In genomic region chr19:6598186-6598585, GRCm38 (mm10) we compare ENCODE assay signal across 22 mouse cellular contexts. TPM values are rescaled to one million over a fixed set of nuclear protein-coding genes. Genes with fewer than 3 reads are reported as not detected.
A peak's percentile ranks its signal among the peaks of the same experiment; 100 is the strongest.
DNase-seq lines count a peak whose midpoint lies in the region; ATAC-seq and TF ChIP-seq lines count a peak whose summit lies in the region.
"Had no signal": no experiment of that assay in that cellular context is flagged by ENCODE, and none has a peak within 500 bp of the region (broad histone marks: within the 10 kb centered on the region; RNA-seq: fewer than 3 reads in every experiment).

No protein-coding gene starts in this region.

- TF ChIP-seq EP300 in liver, embryonic 14.5 days (IDR thresholded peaks at IDR 0.05; ENCODE audit: low read depth): no peak
- TF ChIP-seq EP300 in CH12.LX (IDR thresholded peaks at IDR 0.05; ENCODE audit: low read length): no peak

- in situ Hi-C loops in CH12.LX (cut with MboI; ENCODE audit: low pct_ligation_motif_present, low pct_unique_long_range_greater_than_20kb, low sequenced_read_pairs): no loop called here

- no peaks in the 10 kb centered on the region for H3K27me3 ChIP-seq in hindbrain, postnatal 0 days (ENCODE audit: insufficient read depth, low read length)
- H3K27me3 ChIP-seq in hindbrain, embryonic 14.5 days (ENCODE audit: control insufficient read depth, insufficient read depth, low read length): no peaks in the 10 kb centered on the region
- H3K27me3 ChIP-seq in liver, embryonic 14.5 days (ENCODE audit: control insufficient read depth, insufficient read depth, low read length): no peaks in the 10 kb centered on the region
- no peaks in the 10 kb centered on the region; the same call in none of the 2 replicates for H3K27me3 ChIP-seq in liver, embryonic 11.5 days (replicated peaks; ENCODE audit: control insufficient read depth, insufficient read depth, low read length)
- peaks cover 5% of the 10 kb centered on the region for H3K27me3 ChIP-seq in CH12.LX (replicated peaks)
- 0 out of 2 replicates have a peak, but pooled peaks cover 3% of the 10 kb centered on the region for H3K27me3 ChIP-seq in intestine, postnatal 0 days (replicated peaks; ENCODE audit: control insufficient read depth, insufficient read depth, low read length)
- H3K27me3 ChIP-seq in cerebellum, adult 2 months (ENCODE audit: control insufficient read depth, insufficient read depth, low read length): no peaks in the 10 kb centered on the region
- H3K27me3 ChIP-seq: hindbrain, embryonic 13.5 days; stomach, embryonic 15.5 days had no signal

- TF ChIP-seq CTCF in hindbrain, postnatal 0 days (IDR thresholded peaks at IDR 0.05; ENCODE audit: low read depth): peak; percentile 19; the same call in 1 of the 2 replicates
- 0 out of 2 replicates have a peak, but pooled peaks have one; percentile 35 for TF ChIP-seq CTCF in liver, embryonic 14.5 days (IDR thresholded peaks at IDR 0.05; ENCODE audit: low read depth)
- TF ChIP-seq CTCF in CH12.LX (conservative IDR thresholded peaks at IDR 0.05 in 1 of 2, IDR thresholded peaks at IDR 0.05 in 1 of 2; ENCODE audit: low read depth in 2 of 2, low read length in 2 of 2): peak in 1 of 2 experiments; percentile 53; a peak in 2 of 4 replicates
- TF ChIP-seq CTCF in intestine, postnatal 0 days (IDR thresholded peaks at IDR 0.05; ENCODE audit: low read depth): peak; percentile 48
- no peak; the same call in 1 of the 2 replicates for TF ChIP-seq CTCF in cerebellum, adult 2 months (IDR thresholded peaks at IDR 0.05; ENCODE audit: borderline replicate concordance, insufficient read depth, low read depth, low read length)

- TF ChIP-seq RAD21 in CH12.LX (IDR thresholded peaks at IDR 0.05; ENCODE audit: low read depth, low read length): peak; percentile 9

- no peaks in the 10 kb centered on the region for H3K4me1 ChIP-seq in hindbrain, postnatal 0 days (ENCODE audit: insufficient read depth, low read length)
- no peaks in the 10 kb centered on the region for H3K4me1 ChIP-seq in hindbrain, embryonic 14.5 days (replicated peaks; ENCODE audit: control insufficient read depth, insufficient read depth, low read length)
- 0 out of 4 replicates have a peak, but pooled peaks cover 0 to 4% of the 10 kb centered on the region in 2 experiments for H3K4me1 ChIP-seq in liver, embryonic 14.5 days (replicated peaks; ENCODE audit: control insufficient read depth in 2 of 2, insufficient read depth in 2 of 2, low read length in 1 of 2)
- H3K4me1 ChIP-seq in liver, embryonic 11.5 days (replicated peaks; ENCODE audit: control insufficient read depth, insufficient read depth, low read length): no peaks in the 10 kb centered on the region
- H3K4me1 ChIP-seq in CH12.LX (ENCODE audit: control insufficient read depth in 1 of 2, insufficient read depth in 2 of 2): peaks cover 0 to 16% of the 10 kb centered on the region in 2 experiments; a peak in 1 of 4 replicates
- H3K4me1 ChIP-seq in intestine, postnatal 0 days (replicated peaks; ENCODE audit: control insufficient read depth, insufficient read depth, low read length): no peaks in the 10 kb centered on the region
- peaks cover 5% of the 10 kb centered on the region for H3K4me1 ChIP-seq in cerebellum, adult 2 months (ENCODE audit: control insufficient read depth, insufficient read depth, low read length)

- no peak overlapping the region for H3K9ac ChIP-seq in hindbrain, postnatal 0 days (replicated peaks; ENCODE audit: low read length)
- no peak overlapping the region for H3K9ac ChIP-seq in hindbrain, embryonic 14.5 days
- H3K9ac ChIP-seq in liver, embryonic 14.5 days (replicated peaks): no peak overlapping the region
- no peak overlapping the region for H3K9ac ChIP-seq in liver, embryonic 11.5 days (ENCODE audit: low read depth, low read length)
- no peak overlapping the region for H3K9ac ChIP-seq in CH12.LX (ENCODE audit: insufficient read depth, low read depth)
- no peak overlapping the region for H3K9ac ChIP-seq in intestine, postnatal 0 days (ENCODE audit: low read depth, low read length)
- H3K9ac ChIP-seq: hindbrain, embryonic 13.5 days; liver, embryonic 13.5 days; stomach, embryonic 15.5 days had no signal

- no peaks in the 10 kb centered on the region for H3K9me3 ChIP-seq in hindbrain, postnatal 0 days (ENCODE audit: low read length)
- no peaks in the 10 kb centered on the region for H3K9me3 ChIP-seq in hindbrain, embryonic 14.5 days (ENCODE audit: control insufficient read depth, low read length)
- H3K9me3 ChIP-seq in liver, embryonic 14.5 days (ENCODE audit: control insufficient read depth, low read length): no peaks in the 10 kb centered on the region
- no peaks in the 10 kb centered on the region for H3K9me3 ChIP-seq in liver, embryonic 11.5 days (ENCODE audit: control insufficient read depth, low read length)
- H3K9me3 ChIP-seq in CH12.LX (replicated peaks; ENCODE audit: low read length): no peaks in the 10 kb centered on the region
- H3K9me3 ChIP-seq in intestine, postnatal 0 days (ENCODE audit: control insufficient read depth): no peaks in the 10 kb centered on the region
- H3K9me3 ChIP-seq: heart, embryonic 10.5 days; hindbrain, embryonic 13.5 days; liver, embryonic 13.5 days; megakaryocyte, embryonic 14.5 days; stomach, embryonic 15.5 days had no signal

- dilution Hi-C loops in CH12.LX (cut with MboI; ENCODE audit: extremely low pct_ligation_motif_present, extremely low pct_unique_long_range_greater_than_20kb, low sequenced_read_pairs): no loop called here

- H3K4me2 ChIP-seq in hindbrain, postnatal 0 days (ENCODE audit: low read depth, low read length): no peak overlapping the region
- H3K4me2 ChIP-seq in hindbrain, embryonic 14.5 days (replicated peaks): no peak overlapping the region
- H3K4me2 ChIP-seq in liver, embryonic 14.5 days (ENCODE audit: low read depth): no peak overlapping the region
- no peak overlapping the region for H3K4me2 ChIP-seq in liver, embryonic 11.5 days
- H3K4me2 ChIP-seq in CH12.LX (ENCODE audit: insufficient read depth, low read depth, poor library complexity, severe bottlenecking): no peak overlapping the region
- no peak overlapping the region for H3K4me2 ChIP-seq in intestine, postnatal 0 days (replicated peaks; ENCODE audit: low read depth)
- H3K4me2 ChIP-seq: hindbrain, embryonic 13.5 days; liver, embryonic 13.5 days; stomach, embryonic 15.5 days had no signal

- ATAC-seq in hindbrain, postnatal 0 days: 0 out of 2 replicates have a peak, but pooled peaks have one; percentile 18
- no peak for ATAC-seq in hindbrain, embryonic 14.5 days (ENCODE audit: low FRiP score)
- no peak for ATAC-seq in liver, embryonic 14.5 days (ENCODE audit: insufficient read depth)
- no peak for ATAC-seq in liver, embryonic 11.5 days (replicated peaks; ENCODE audit: low FRiP score)
- no peak for ATAC-seq in intestine, postnatal 0 days
- ATAC-seq: forebrain, embryonic 14.5 days had no signal

- no peaks in the 10 kb centered on the region for H3K79me2 ChIP-seq in CH12.LX (replicated peaks; ENCODE audit: control insufficient read depth, extremely low read depth, insufficient read depth, poor library complexity, severe bottlenecking)

- WGBS in hindbrain, postnatal 0 days: 85% methylated on average over 3 of the region's 3 CpGs
- 83% methylated on average over 3 of the region's 3 CpGs for whole genome bisulfite sequencing in hindbrain, embryonic 14.5 days
- 72% methylated on average over 3 of the region's 3 CpGs for WGBS in liver, embryonic 14.5 days (ENCODE audit: insufficient replicate concordance)
- WGBS in liver, embryonic 11.5 days: 74% methylated on average over 3 of the region's 3 CpGs
- 75% methylated on average over 3 of the region's 3 CpGs for WGBS in intestine, postnatal 0 days
- WGBS in cerebellum, adult 2 months: 81% methylated on average over 3 of the region's 3 CpGs

- DNase-seq in hindbrain, postnatal 0 days (ENCODE audit: low spot score): no peak
- DNase-seq in hindbrain, embryonic 14.5 days (ENCODE audit: low spot score): no peak
- DNase-seq in liver, embryonic 14.5 days (ENCODE audit: low read depth in 3 of 3, low spot score in 3 of 3): no peak
- DNase-seq in liver, embryonic 11.5 days (ENCODE audit: low spot score): no peak
- peak; percentile 18 for DNase-seq in CH12.LX (ENCODE audit: extremely low read depth)
- DNase-seq in layer of hippocampus, adult 11-12 months (ENCODE audit: low spot score): no peak
- no peak for DNase-seq in cerebellum, adult 2 months
- DNase-seq: adrenal gland, adult 8-10 months; cerebellum, adult 9-10 months; gastrocnemius, postnatal 25 days; heart, postnatal 14 days; left cerebral cortex, postnatal 4 days; liver, embryonic 13.5 days; lung, postnatal 10 days; spleen, adult 18-20 months had no signal

- H3K36me3 ChIP-seq in hindbrain, postnatal 0 days (ENCODE audit: insufficient read depth, low read length): no peaks in the 10 kb centered on the region
- H3K36me3 ChIP-seq in hindbrain, embryonic 14.5 days (replicated peaks; ENCODE audit: control insufficient read depth, insufficient read depth): no peaks in the 10 kb centered on the region
- no peaks in the 10 kb centered on the region for H3K36me3 ChIP-seq in liver, embryonic 14.5 days (replicated peaks; ENCODE audit: control insufficient read depth, insufficient read depth, low read depth)
- H3K36me3 ChIP-seq in liver, embryonic 11.5 days (ENCODE audit: control insufficient read depth, insufficient read depth, low read length): no peaks in the 10 kb centered on the region
- H3K36me3 ChIP-seq in CH12.LX (replicated peaks in 1 of 2; ENCODE audit: control insufficient read depth in 1 of 2, insufficient read depth in 1 of 2, low read length in 1 of 2): no peaks in the 10 kb centered on the region
- H3K36me3 ChIP-seq in intestine, postnatal 0 days (ENCODE audit: control insufficient read depth, insufficient read depth): no peaks in the 10 kb centered on the region
- H3K36me3 ChIP-seq: heart, embryonic 10.5 days; hindbrain, embryonic 13.5 days; liver, embryonic 13.5 days; stomach, embryonic 15.5 days had no signal

- TF ChIP-seq POLR2A in CH12.LX (IDR thresholded peaks at IDR 0.05; ENCODE audit: low read depth, low read length): no peak
- no peak for TF ChIP-seq POLR2A in cerebellum, adult 2 months (IDR thresholded peaks at IDR 0.05; ENCODE audit: borderline replicate concordance, insufficient read depth, low read length)

- H3K4me3 ChIP-seq in hindbrain, postnatal 0 days (ENCODE audit: low read length): no peak overlapping the region
- H3K4me3 ChIP-seq in hindbrain, embryonic 14.5 days (replicated peaks; ENCODE audit: low read length): no peak overlapping the region
- no peak overlapping the region for H3K4me3 ChIP-seq in liver, embryonic 14.5 days (ENCODE audit: insufficient read depth in 1 of 2, low read depth in 2 of 2, low read length in 2 of 2)
- no peak overlapping the region for H3K4me3 ChIP-seq in liver, embryonic 11.5 days (ENCODE audit: low read depth, low read length)
- no peak overlapping the region for H3K4me3 ChIP-seq in CH12.LX (replicated peaks in 1 of 3; ENCODE audit: low read depth in 2 of 3, low read length in 2 of 3, poor library complexity in 1 of 3)
- no peak overlapping the region for H3K4me3 ChIP-seq in intestine, postnatal 0 days (ENCODE audit: low read depth, low read length)
- no peak overlapping the region for H3K4me3 ChIP-seq in cerebellum, adult 2 months (replicated peaks; ENCODE audit: insufficient read depth, low read depth, low read length)
- H3K4me3 ChIP-seq: heart, embryonic 10.5 days; hindbrain, embryonic 13.5 days; liver, embryonic 13.5 days; stomach, embryonic 15.5 days had no signal

- H3K27ac ChIP-seq in hindbrain, postnatal 0 days: no peak overlapping the region
- no peak overlapping the region for H3K27ac ChIP-seq in hindbrain, embryonic 14.5 days
- no peak overlapping the region for H3K27ac ChIP-seq in liver, embryonic 14.5 days
- no peak overlapping the region for H3K27ac ChIP-seq in liver, embryonic 11.5 days (ENCODE audit: low read depth, low read length)
- no peak overlapping the region for H3K27ac ChIP-seq in CH12.LX (ENCODE audit: insufficient read depth, low read depth)
- H3K27ac ChIP-seq in intestine, postnatal 0 days (ENCODE audit: low read depth, low read length): no peak overlapping the region
- no peak overlapping the region for H3K27ac ChIP-seq in cerebellum, adult 2 months (ENCODE audit: insufficient read depth, low read length)
- H3K27ac ChIP-seq: heart, embryonic 10.5 days; hindbrain, embryonic 13.5 days; liver, embryonic 13.5 days; stomach, embryonic 15.5 days had no signal

RNA-seq across cellular contexts. Expression of gene Slc22a12, which starts 55.4 kb away (rescaled TPM):
- 0.21 and 1.2 TPM in 2 replicates for total RNA-seq in hindbrain, postnatal 0 days (2014; rRNA removed)
- 0.28 and 0.35 TPM in 2 replicates for polyA plus RNA-seq in hindbrain, postnatal 0 days (2015; fragmentation: Nextera tagmentation; extraction: Ambion mirVana)
- polyA plus RNA-seq in hindbrain, embryonic 14.5 days (2014; fragmentation: Nextera tagmentation; extraction: Ambion mirVana): not detected in 2 replicates
- polyA plus RNA-seq in liver, embryonic 14.5 days (2012; rRNA removed): not detected in 2 replicates
- polyA plus RNA-seq in liver, embryonic 14.5 days (2014; fragmentation: Nextera tagmentation; extraction: Ambion mirVana): not detected in 2 replicates
- not detected in 2 replicates for polyA plus RNA-seq in liver, embryonic 11.5 days (2014; fragmentation: Nextera tagmentation; extraction: Ambion mirVana)
- total RNA-seq in CH12.LX (2012; rRNA removed) (0.17 TPM in 1 of 2 replicates, not detected in the other), CH12.LX (2014; rRNA removed) (0.24 and 0.94 TPM in 2 replicates)
- 1.2 and 2.1 TPM in 2 replicates for polyA plus RNA-seq in CH12.LX (2012; ENCODE audit: insufficient read length, low read depth)
- polyA plus RNA-seq in intestine, postnatal 0 days (2015; fragmentation: Nextera tagmentation; extraction: Ambion mirVana): not detected in 2 replicates
- polyA plus RNA-seq in cerebellum, adult 2 months (2012; rRNA removed): 0.15 and 0.24 TPM in 2 replicates
- total RNA-seq: gastrocnemius, postnatal 25 days; heart, postnatal 14 days had no signal
- polyA plus RNA-seq: forebrain, embryonic 14.5 days; heart, embryonic 10.5 days; liver, embryonic 13.5 days; stomach, embryonic 15.5 days; thymus, postnatal 0 days had no signal
